Mouse (Mus musculus) brain, embryonic 14.5 days (tissue): ENCODE results near the gene 4930579F01Rik.

Experiments
- CTCF ChIP-seq: fragments of 200-500 bp; IDR thresholded peaks from 2 replicates; pipeline ENCODE4 v1.5.1; 2012; ENCODE audit warnings: inconsistent platforms, mild to moderate bottlenecking, moderate library complexity, borderline replicate concordance; ENCODE audit not compliant: insufficient read depth, insufficient read length; ENCODE audit errors: extremely low read depth
- POLR2A ChIP-seq: fragments of 200-500 bp; IDR thresholded peaks from 2 replicates; pipeline ENCODE4 v1.6.1; 2012; ENCODE audit warnings: mild to moderate bottlenecking, inconsistent platforms, borderline replicate concordance; ENCODE audit not compliant: poor library complexity, insufficient read depth, insufficient read length, severe bottlenecking; ENCODE audit errors: extremely low read depth

DNA sequence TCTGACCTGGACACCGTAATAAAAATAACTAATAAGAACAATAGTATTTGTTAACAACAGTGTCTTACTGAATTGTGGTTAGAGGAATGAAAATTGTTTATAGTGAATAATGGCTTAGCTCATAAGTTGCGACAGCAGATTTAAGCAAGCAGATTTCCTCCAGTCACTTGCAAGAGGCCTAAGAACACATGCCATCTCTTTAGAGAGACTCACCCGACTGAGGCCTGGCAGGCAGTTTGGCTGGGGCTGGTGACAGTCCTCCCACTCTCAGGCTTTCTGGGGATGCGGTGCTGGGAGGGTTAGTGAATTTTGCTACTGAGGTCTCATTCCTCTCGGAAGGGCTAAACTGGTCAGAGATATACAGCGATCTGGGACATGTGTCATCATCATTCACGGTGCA is 10.3 kb downstream of the 4930579F01Rik start:
- TF ChIP-seq CTCF, result no peak
- TF ChIP-seq POLR2A, result no peak
